Mouse (Mus musculus): Measurements from ENCODE around the gene Cplx3.

Gene Cplx3

DNA sequence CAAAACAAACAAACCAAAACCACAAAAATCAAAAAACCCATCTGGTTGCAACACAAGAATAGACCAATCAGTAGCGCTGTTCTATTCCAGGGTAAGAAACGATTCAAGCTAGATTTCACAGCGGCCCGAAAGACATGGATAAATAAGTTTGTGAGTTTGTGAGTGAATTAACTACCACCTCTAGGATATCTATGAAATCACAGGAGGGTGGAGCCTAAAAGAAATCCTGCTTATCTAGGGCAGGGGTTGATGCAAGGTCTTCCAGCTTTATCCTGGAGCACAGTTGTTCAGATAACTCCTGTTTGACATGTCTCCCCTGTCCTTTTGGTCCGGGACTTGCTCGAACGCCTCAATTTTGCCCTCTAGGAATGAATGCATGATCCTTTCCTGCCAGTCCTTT, 45.8 kb downstream of the Cplx3 start:
- DNase-seq (ENCODE audit: low spot score in 2 of 2): no peak

DNA sequence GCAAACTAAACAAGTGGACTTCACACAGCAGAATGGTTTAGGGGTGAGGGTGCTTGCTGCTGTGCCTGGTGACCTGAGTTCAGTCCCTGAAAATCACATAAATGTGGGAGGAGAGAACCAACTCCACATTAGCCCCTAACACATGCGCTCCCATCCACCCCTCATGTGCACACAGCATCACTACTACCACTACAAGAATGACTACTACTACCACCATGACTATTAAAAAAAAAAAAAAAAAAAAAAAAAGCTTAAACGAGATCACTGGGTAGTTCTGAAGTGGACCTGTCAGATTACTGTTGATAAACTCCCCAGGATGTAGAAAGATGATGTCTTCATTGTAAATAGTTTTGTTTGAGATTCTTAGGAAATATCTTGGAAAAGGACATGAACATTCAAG, 46.5 kb downstream of the Cplx3 start:
- no peak for DNase-seq (ENCODE audit: low spot score in 2 of 2)

DNA sequence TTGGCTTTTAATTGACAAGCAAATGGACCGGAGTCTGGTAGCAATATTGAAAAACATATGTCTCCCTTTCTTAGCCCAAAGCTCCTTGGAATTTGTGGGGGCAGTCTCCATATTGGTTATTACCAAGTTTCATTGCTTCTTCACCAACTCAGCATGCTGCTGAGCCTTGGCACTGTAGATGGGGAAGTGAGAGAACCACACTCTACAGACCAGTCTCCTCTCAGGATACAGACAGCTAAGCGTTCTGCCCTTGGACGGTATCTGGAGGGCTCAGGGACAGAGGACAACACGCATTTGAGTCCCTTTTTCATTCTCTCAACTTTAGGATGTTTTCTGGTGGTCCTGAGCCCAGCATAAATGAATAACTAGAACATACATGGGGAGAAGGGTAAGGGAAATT, 47.5 kb downstream of the Cplx3 start:
- no peak for DNase-seq (ENCODE audit: low spot score in 2 of 2)

DNA sequence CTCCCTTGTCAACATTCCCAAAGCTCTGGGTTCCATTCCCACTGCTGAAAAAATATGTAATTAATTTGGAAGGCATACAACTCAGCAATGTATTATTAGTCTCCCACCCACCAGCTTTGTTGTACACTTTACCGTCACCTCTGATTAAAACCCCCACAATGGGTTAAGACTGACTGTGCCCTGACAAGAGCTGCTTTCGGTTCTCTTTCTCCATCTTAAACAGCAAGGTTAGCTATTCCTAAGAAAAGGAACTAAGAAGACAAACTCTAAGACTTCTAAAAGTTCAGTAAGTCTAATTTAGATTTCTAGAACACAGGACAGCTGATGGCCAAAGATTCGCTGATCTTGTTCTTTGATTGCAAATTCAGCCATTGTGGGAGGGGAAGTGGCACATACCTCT, 48.9 kb downstream of the Cplx3 start:
- DNase-seq (ENCODE audit: low spot score in 2 of 2): no peak

DNA sequence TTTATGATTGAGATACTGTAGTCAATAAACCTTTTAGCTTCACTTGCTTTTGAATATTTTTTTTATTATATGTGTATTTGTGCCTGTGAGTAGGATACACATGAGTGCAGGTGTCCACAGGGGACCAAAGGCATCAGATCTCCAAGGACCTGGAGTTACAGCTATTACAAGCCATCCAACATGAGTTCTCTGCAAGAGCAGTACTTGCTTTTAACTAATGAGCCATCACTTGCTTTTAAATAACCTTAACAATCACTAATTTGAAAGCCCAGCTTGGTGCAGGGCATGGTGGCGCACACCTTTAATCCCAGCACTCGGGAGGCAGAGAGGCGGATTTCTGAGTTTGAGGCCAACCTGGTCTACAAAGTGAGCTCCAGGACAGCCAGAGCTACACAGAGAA, 51.3 kb downstream of the Cplx3 start:
- DNase-seq (ENCODE audit: low spot score in 2 of 2): no peak

DNA sequence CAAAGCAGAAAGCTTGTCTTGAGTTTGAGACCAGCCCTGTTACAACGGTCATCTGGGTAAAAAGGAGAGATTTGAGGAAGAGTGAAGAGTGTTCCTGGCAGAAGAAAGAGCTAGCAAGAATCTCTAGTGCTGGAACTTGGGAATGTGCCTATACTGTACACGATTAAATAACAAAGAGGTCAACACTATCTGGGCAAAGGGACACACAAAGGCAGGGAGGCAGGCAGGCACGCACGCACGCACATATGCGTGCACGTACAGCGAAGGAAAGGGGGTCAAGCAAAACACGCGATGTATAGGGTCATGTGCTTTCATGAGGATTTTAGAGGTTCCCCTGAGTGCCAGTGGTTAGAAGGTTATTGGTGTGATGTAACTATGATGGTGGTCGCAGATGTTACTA, 53.0 kb downstream of the Cplx3 start:
- no peak for DNase-seq (ENCODE audit: low spot score in 2 of 2)

DNA sequence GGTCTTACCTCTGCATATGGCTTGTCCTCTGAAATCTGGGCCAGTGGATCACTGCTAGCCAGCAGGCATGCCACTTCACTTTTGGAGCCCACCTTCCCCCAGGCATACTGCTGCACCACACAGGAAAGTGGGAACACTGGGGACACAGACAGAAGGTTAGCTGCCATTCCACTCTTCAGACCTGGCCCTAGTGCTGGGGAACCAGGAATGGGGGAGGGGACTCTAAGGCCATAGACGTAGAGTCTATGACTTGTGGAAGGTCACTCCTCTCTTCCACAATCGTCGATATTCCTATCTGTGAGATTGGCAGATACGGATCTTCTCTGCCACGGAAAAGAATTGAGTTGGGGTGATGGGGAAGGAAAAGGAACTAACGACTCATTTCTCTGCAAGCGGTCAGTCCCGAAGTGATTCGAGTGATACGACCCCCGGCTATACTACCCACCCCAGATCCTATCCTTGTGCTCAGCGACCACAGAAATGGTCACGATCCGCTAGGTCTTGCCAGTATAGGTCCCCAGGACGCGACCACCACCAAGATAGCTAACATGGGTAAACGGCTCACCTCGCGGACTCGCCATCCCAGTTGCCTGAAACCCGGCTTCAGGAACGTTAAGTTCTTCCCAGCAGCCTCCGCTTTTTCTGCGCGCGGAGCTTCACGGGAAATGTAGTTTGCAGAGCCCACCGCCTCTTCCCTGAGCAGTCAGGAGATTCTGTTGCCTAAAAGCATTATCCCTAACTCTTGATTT, 53.8 kb downstream of the Cplx3 start, which contains the start of gene Mpi:
Gene Mpi, minus strand, starts transcription at position 625 of the 749 bp plus-strand sequence.
- DNase-seq (ENCODE audit: low spot score in 2 of 2): peak in 1 of 2 experiments; percentile 63

DNA sequence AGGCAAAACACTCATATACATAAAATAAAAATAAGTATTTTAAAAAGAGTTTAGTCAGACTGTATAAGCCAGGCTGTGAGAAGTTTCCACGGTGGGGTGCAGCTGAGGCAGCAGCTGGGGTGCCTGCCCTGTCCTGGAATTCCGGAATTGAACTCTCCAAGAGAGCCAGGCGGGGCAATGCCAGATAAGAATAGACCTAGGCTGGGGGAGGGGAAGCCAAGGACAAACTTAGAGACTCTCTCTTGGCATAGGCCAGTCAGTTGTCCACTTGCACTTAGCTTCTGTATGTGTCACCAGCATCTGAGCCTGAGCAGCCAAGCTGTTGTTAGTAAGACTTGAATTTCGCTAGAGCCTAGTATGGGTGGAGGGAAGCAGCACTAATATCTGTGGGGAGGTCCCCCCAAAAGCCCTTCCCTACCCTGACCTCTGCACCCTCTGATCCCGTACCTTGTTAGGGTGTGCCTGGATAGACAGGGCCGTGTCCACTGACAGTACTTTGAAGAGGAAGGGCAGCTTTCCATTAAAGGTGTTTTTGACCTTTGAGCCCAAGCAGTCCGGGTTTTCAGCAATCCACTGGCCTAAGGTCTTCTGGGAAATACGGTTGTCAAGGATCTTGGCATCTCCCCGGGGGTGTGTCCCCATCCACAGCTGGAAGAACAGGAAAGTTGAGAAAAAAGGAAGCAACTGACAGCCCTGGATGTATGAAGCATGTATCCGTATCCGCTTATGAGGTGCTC, 55.8 kb downstream of the Cplx3 start:
- DNase-seq (ENCODE audit: low spot score in 2 of 2): no peak

All from spleen, postnatal 10 days (tissue).